Mouse (Mus musculus) hindbrain, postnatal 0 days (tissue): ENCODE measurements around the gene Pqlc2. TPM values are rescaled to one million over a fixed set of nuclear protein-coding genes. Genes with fewer than 3 reads are reported as not detected.

ENCODE experiments used
- ATAC-seq: fragments of 200-750 bp; cut with Nextera tagmentation; 2 replicates; pipeline ENCODE4 v1.8.0; 2017; ENCODE audit warnings: mild to moderate bottlenecking, moderate TSS enrichment, moderate library complexity
- DNase-seq: peaks from one replicate; pipeline ENCODE4 v3.0.0-alpha.2; 2015; ENCODE audit warnings: low spot score
- H3K27ac ChIP-seq: fragments of 300-500 bp; sonication (generic); 2 replicates; pipeline ENCODE4 v1.5.1; 2014; ENCODE audit warnings: mild to moderate bottlenecking
- H3K27me3 ChIP-seq: fragments of 300-500 bp; sonication (generic); 2 replicates; pipeline ENCODE4 v1.6.1; 2014; ENCODE audit warnings: low read length, mixed read lengths; ENCODE audit not compliant: insufficient read depth
- H3K36me3 ChIP-seq: fragments of 300-500 bp; sonication (generic); 2 replicates; pipeline ENCODE4 v1.6.1; 2014; ENCODE audit warnings: low read length, mixed read lengths; ENCODE audit not compliant: insufficient read depth
- H3K4me1 ChIP-seq: fragments of 300-500 bp; sonication (generic); 2 replicates; pipeline ENCODE4 v1.6.1; 2014; ENCODE audit warnings: antibody characterized with exemption, low read length, mixed read lengths; ENCODE audit not compliant: insufficient read depth
- H3K4me2 ChIP-seq: fragments of 300-500 bp; sonication (generic); 2 replicates; pipeline ENCODE4 v1.6.1; 2014; ENCODE audit warnings: low read depth, mild to moderate bottlenecking, low read length, moderate library complexity, mixed read lengths
- H3K4me3 ChIP-seq: fragments of 300-500 bp; sonication (generic); 2 replicates; pipeline ENCODE4 v1.5.1; 2014; ENCODE audit warnings: low read length
- H3K9ac ChIP-seq: fragments of 300-500 bp; sonication (generic); replicated peaks from 2 replicates; pipeline ENCODE4 v1.6.1; 2014; ENCODE audit warnings: mild to moderate bottlenecking, low read length, moderate library complexity, mixed read lengths
- H3K9me3 ChIP-seq: fragments of 300-500 bp; sonication (generic); 2 replicates; pipeline ENCODE4 v1.6.1; 2016; ENCODE audit warnings: low read length, mixed read lengths
- CTCF ChIP-seq: IDR thresholded peaks from 2 replicates; pipeline ENCODE4 v1.5.1; 2016; ENCODE audit warnings: antibody characterized with exemption, control low read depth, low read depth
- WGBS: fragments of 180-500 bp; shearing (Covaris S2); extraction: QIAGEN DNeasy Blood & Tissue Kit; methylation state at CpG from one replicate; pipeline ENCODE4 v1.1.7; 2014; 5-methylcytosine and 5-hydroxymethylcytosine counted together
- polyA plus RNA-seq: library from polyadenylated mRNA; unstranded; fragments of >200 nt; fragmentation: Nextera tagmentation; extraction: Ambion mirVana; gene quantifications from 2 replicates; pipeline ENCODE4 v1.2.1, GENCODE M21; 2015
- total RNA-seq: library from RNA; depleted of rRNA; stranded (reverse); fragments of >200 nt; gene quantifications from 2 replicates; pipeline ENCODE4 v1.2.3, GENCODE M21; 2014

Gene Pqlc2
- total and polyA plus RNA-seq, 2 experiments from 2014 or later = 13.7 to 23.1 TPM

DNA sequence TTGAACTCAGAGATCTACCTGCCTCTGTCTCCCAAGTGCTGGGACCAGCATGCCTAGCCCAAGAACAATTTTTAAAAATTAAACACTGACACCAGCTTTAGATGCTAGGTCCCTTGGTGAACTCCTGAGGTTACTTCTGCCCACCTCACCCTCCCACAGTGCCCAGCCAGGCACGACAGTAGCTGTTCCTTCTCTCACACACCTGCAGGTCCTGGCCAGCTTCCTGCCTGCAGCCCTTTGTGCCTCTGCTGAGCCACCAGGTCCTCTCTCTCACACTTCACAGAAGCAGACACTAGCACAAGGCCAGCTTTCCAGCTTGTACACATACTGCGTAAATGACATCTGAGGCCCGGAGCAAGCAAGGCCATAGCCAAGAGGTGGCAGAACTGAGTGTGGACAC lies 5.0 kb downstream of the Pqlc2 start:
- H3K27ac ChIP-seq = no peak overlapping the region
- H3K4me1 ChIP-seq = peaks cover 5% of the 10 kb centered on the region
- DNase-seq (no peak), ATAC-seq (no peak)
- WGBS = 86% methylated on average over 3 of the region's 3 CpGs
- peaks cover 7% of the 10 kb centered on the region for H3K36me3 ChIP-seq
- H3K4me2 ChIP-seq = no peak overlapping the region
- H3K27me3 ChIP-seq = no peaks in the 10 kb centered on the region
- H3K9me3 ChIP-seq = no peaks in the 10 kb centered on the region
- no peak overlapping the region for H3K9ac ChIP-seq
- no peak overlapping the region for H3K4me3 ChIP-seq
- TF ChIP-seq CTCF = no peak

DNA sequence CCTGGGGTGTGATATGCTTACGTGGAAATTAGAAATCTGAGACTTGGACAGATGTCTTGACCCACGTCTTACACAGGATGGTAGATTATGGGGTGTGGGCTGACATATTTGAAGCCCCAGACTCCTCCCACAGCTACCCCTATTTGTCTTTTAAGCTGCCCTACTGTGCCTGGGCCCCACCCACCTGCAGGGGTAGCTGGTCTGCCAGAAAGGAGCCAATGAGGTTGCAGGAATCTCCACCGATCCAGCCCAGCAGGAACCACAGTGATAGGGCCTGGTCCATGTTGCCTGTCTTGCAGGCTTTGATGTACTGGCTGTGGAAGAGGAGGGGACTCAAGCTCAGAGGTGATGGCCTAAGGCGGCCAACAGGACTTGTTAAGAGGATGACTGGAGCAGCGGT lies 8.3 kb downstream of the Pqlc2 start:
- Histone ChIP-seq H3K9me3 (no peaks in the 10 kb centered on the region), H3K27ac (no peak overlapping the region), H3K27me3 (no peaks in the 10 kb centered on the region), H3K36me3 (peaks cover 7% of the 10 kb centered on the region), H3K4me1 (no peaks in the 10 kb centered on the region), H3K4me2 (no peak overlapping the region), H3K4me3 (no peak overlapping the region), H3K9ac (no peak overlapping the region)
- DNase-seq (no peak), ATAC-seq (no peak)
- 63% methylated on average over 5 of the region's 5 CpGs for WGBS
- TF ChIP-seq CTCF = no peak

DNA sequence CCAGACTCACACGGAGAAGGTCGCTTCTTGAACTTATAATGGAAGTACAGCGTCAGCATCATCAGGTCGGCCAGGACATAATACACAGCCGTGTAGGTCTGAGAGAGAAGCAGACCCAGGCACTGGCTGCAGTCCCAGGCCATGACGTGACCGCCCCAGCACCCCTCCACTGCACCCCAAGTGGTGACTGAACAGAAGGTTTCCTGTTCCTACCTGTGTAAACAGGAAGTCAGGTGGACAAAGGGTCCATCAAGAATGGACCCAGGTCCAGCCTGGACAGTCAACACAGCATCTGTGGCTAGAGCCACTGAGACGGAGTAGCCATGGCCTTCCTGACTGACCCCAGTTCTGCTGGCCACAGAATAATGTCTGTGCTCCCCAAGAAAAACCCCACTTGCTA lies 8.7 kb downstream of the Pqlc2 start:
- 93% methylated on average over 8 of the region's 8 CpGs for WGBS
- DNase-seq (no peak), ATAC-seq (no peak)
- H3K27me3 ChIP-seq = no peaks in the 10 kb centered on the region
- H3K27ac ChIP-seq = no peak overlapping the region
- no peaks in the 10 kb centered on the region for H3K4me1 ChIP-seq
- H3K4me2 ChIP-seq = no peak overlapping the region
- H3K36me3 ChIP-seq = peaks cover 7% of the 10 kb centered on the region
- H3K4me3 ChIP-seq = no peak overlapping the region
- H3K9me3 ChIP-seq = no peaks in the 10 kb centered on the region
- H3K9ac ChIP-seq = no peak overlapping the region
- no peak for TF ChIP-seq CTCF

DNA sequence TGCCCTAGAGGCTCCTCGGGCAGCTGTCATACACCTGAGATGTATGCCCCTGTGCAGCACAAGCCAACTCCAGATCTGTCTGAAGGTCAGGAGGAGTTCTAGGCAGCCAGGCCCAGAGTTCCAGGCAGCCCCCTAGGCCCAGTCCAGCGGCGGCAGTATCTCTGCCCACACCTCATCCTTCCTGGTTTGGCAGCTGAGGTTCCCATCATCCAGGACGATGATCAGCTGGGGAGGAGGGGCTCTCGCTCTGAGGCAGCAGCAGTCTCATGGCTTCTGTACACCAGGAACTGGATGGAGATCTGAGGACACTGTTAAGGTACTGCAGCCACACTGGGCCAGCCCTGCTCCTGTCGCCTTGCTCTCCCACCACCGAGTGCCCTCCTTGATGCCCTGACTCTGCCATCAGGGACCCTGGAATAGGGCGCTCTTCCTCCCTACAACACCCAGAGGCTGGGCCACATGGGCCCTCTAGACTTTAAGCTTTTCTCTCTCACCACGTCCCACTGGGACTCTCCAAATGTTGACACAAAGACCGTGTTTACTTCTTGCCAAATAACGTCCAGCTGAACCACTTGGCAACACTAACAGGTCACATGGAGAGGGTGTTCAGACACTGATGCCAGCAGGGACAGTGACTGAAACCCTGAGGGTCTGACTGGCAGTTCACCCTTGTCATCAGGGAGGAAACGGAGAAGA lies 11.7 kb downstream of the Pqlc2 start:
- TF ChIP-seq CTCF = no peak
- Histone ChIP-seq H3K9ac (no peak overlapping the region), H3K4me1 (no peaks in the 10 kb centered on the region), H3K9me3 (no peaks in the 10 kb centered on the region), H3K27me3 (no peaks in the 10 kb centered on the region), H3K36me3 (peaks cover 7% of the 10 kb centered on the region; the same call in 1 of the 2 replicates), H3K4me3 (no peak overlapping the region), H3K27ac (no peak overlapping the region), H3K4me2 (no peak overlapping the region)
- DNase-seq (peak; percentile 55), ATAC-seq (peak; percentile 18; the same call in 1 of the 2 replicates)
- 72% methylated on average over 12 of the region's 12 CpGs for WGBS

- DNase-seq (peak; percentile 45), ATAC-seq (no peak)
- Histone ChIP-seq H3K27me3 (no peaks in the 10 kb centered on the region), H3K4me2 (no peak overlapping the region), H3K9ac (no peak overlapping the region), H3K9me3 (no peaks in the 10 kb centered on the region), H3K4me1 (no peaks in the 10 kb centered on the region), H3K36me3 (peaks cover 7% of the 10 kb centered on the region; the same call in 1 of the 2 replicates), H3K27ac (no peak overlapping the region), H3K4me3 (no peak overlapping the region)
- no peak for TF ChIP-seq CTCF
- WGBS = 80% methylated on average over 4 of the region's 4 CpGs
Measured at GRCm38 (mm10) chr4:139297566-139297965, 12.9 kb downstream of the Pqlc2 start.

- no peak overlapping the region for H3K4me2 ChIP-seq
- 95% methylated on average over 5 of the region's 5 CpGs for WGBS
Measured at GRCm38 (mm10) chr4:139292038-139292437, 18.5 kb downstream of the Pqlc2 start.

DNA sequence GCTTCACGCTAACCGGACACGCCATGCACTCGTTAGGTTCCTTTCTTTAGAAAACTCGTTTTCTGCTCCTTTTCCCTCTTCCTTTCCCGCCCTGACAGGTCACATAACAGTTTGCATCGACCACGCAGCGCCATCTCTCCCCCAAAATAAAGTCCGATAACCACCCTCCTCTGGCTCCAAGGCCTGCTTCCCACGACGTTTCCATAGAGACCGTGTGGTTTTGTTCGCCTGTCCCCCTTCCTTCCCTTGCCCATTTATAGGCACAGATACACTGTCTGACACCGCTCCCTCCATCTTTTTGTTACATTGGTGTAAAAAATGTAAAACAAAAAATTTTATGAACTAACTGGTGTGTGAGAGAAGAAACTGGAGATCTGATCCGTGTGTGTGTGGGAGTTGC lies 19.4 kb downstream of the Pqlc2 start:
- TF ChIP-seq CTCF = no peak
- WGBS = 84% methylated on average over 16 of the region's 16 CpGs
- Histone ChIP-seq H3K27ac (no peak overlapping the region), H3K9me3 (no peaks in the 10 kb centered on the region), H3K9ac (no peak overlapping the region), H3K4me1 (no peaks in the 10 kb centered on the region), H3K4me2 (no peak overlapping the region), H3K4me3 (no peak overlapping the region), H3K36me3 (peaks cover 19% of the 10 kb centered on the region), H3K27me3 (no peaks in the 10 kb centered on the region)
- DNase-seq = no peak
- ATAC-seq = no peak

More at GRCm38 (mm10) chr4:139292038-139292437, 18.5 kb downstream of the Pqlc2 start:
- no peak for TF ChIP-seq CTCF
- Histone ChIP-seq H3K9ac (no peak overlapping the region), H3K36me3 (peaks cover 16% of the 10 kb centered on the region), H3K4me3 (no peak overlapping the region), H3K27me3 (no peaks in the 10 kb centered on the region), H3K4me1 (no peaks in the 10 kb centered on the region), H3K27ac (no peak overlapping the region), H3K9me3 (no peaks in the 10 kb centered on the region)
- ATAC-seq (no peak), DNase-seq (no peak)
